Mouse (Mus musculus): ENCODE results near the gene Shpk.

Shpk gene

DNA sequence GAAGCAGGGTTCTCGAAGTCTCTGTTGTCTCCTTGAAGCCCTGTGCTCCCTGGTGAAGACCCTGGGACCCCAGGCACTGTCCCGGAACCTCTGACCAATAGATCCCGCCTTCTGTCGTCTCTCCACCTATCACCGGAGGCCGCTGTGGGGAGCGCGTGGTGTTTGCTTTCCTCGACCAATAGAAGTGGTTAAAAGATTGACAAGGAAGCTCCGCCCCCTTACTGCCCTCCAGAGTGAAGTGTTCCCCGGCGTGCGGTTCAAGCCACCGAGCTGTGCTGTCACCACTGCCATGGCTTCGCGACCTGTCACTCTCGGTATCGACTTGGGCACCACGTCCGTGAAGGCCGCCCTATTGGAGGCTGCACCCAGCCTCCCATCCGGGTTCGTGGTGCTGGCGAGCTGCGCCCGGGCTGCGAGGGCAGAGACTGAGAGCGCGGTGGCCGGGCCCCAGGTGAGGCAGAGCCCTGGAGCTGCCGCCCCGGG is at the start of gene Shpk:
TSS of gene Shpk (plus strand) at position 231 of the 483 bp plus-strand sequence.
- in situ Hi-C loops (cut with MboI; ENCODE audit: low sequenced_read_pairs), result no loop called here

- in situ Hi-C loops (cut with MboI; ENCODE audit: low sequenced_read_pairs), result no loop called here
Observed at GRCm38 (mm10) chr11:73155071-73155470, 44.2 kb upstream of the Shpk start.

- in situ Hi-C loops (cut with MboI; ENCODE audit: low sequenced_read_pairs), result no loop called here
Observed at GRCm38 (mm10) chr11:73159957-73160810, 39.1 kb upstream of the Shpk start, which contains the start of gene P2rx5. Gene P2rx5 (plus strand): TSS chr11:73160421.

GRCm38 (mm10) chr11:73160811-73161200 is 38.5 kb upstream of the Shpk start:
- in situ Hi-C loops (cut with MboI; ENCODE audit: low sequenced_read_pairs), result no loop called here

GRCm38 (mm10) chr11:73161616-73162015 is 37.6 kb upstream of the Shpk start:
- in situ Hi-C loops (cut with MboI; ENCODE audit: low sequenced_read_pairs), result no loop called here

DNA sequence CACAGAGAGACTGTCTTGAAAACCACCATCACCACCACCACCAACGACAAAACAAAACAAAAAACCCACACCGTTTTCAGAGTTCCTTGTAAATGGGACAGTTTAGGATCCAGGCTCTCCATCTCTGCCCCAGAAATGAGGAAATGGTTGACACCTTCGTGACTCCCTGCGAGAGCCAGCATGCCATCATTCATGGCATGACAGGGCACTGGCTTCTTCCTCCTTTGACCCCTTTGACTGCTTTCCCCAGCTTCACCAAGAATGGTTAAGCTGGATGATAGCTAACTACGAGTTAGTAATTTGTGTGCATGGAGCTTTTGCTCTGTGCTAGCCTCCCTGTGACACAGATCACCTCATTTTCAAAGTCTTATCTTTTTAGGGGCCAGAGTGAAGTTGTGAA is 37.0 kb upstream of the Shpk start:
- in situ Hi-C loops (cut with MboI; ENCODE audit: low sequenced_read_pairs), result no loop called here

- in situ Hi-C loops (cut with MboI; ENCODE audit: low sequenced_read_pairs), result no loop called here
Observed at GRCm38 (mm10) chr11:73168071-73168470, 31.2 kb upstream of the Shpk start.

- in situ Hi-C loops (cut with MboI; ENCODE audit: low sequenced_read_pairs), result no loop called here
Observed at GRCm38 (mm10) chr11:73168576-73168975, 30.7 kb upstream of the Shpk start.

- in situ Hi-C loops (cut with MboI; ENCODE audit: low sequenced_read_pairs), result no loop called here
Observed at GRCm38 (mm10) chr11:73169231-73169630, 30.0 kb upstream of the Shpk start.

DNA sequence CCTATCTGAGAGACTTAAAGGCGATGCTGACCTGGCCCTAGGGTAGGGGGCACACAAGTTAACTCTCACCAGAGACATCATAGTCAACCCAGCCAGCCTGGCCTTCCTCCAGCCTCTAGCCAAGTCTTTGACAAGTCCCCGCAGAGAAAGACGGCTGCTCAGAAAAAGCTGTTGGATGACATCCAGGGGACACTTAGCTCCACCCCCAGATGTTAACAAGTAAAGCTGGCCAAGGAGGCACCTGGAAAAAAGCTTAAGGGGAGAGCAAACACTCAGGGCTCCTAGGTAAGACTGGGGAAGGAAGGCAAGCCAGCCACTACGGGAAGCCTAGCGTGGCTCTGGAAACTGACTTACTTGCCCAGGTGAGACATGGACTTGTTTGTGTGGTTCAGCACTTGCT is 27.1 kb upstream of the Shpk start:
- in situ Hi-C loops (cut with MboI; ENCODE audit: low sequenced_read_pairs), result no loop called here

DNA sequence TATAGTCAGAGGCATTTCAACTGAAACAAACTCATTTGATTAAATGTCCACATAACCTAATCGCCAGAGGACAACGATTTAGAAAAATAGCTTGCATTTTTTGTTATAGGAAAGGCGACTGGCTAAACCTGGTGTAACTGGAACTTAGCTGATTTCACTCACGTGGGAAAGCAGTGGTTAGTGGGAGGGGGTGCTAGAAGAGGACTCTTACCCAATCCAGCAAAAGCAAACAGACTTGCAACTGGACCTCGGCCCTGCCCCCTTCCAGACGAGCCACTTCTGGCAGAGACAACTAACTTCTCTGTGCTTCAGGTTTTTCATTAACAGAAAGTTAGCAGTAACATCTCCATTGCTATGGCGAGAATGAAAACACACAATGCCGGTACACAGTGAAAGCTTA is 23.6 kb upstream of the Shpk start:
- in situ Hi-C loops (cut with MboI; ENCODE audit: low sequenced_read_pairs), result no loop called here

GRCm38 (mm10) chr11:73176186-73176585 is 23.1 kb upstream of the Shpk start:
- in situ Hi-C loops (cut with MboI; ENCODE audit: low sequenced_read_pairs), result no loop called here

GRCm38 (mm10) chr11:73176608-73177508 is 22.4 kb upstream of the Shpk start, which contains the start of the genes Emc6 and Tax1bp3:
Gene Emc6 (minus strand): TSS chr11:73177037.
Gene Tax1bp3 (plus strand): TSS chr11:73177083.
- in situ Hi-C loops (cut with MboI; ENCODE audit: low sequenced_read_pairs), result no loop called here

GRCm38 (mm10) chr11:73177509-73177875 is 21.8 kb upstream of the Shpk start:
- in situ Hi-C loops (cut with MboI; ENCODE audit: low sequenced_read_pairs), result no loop called here

GRCm38 (mm10) chr11:73177895-73178294 is 21.4 kb upstream of the Shpk start:
- in situ Hi-C loops (cut with MboI; ENCODE audit: low sequenced_read_pairs), result no loop called here

- in situ Hi-C loops (cut with MboI; ENCODE audit: low sequenced_read_pairs), result no loop called here
Observed at GRCm38 (mm10) chr11:73185872-73186615, 13.2 kb upstream of the Shpk start.

GRCm38 (mm10) chr11:73187231-73187630 is 12.0 kb upstream of the Shpk start:
- in situ Hi-C loops (cut with MboI; ENCODE audit: low sequenced_read_pairs), result no loop called here

- in situ Hi-C loops (cut with MboI; ENCODE audit: low sequenced_read_pairs), result no loop called here
Observed at GRCm38 (mm10) chr11:73193047-73193446, 6.2 kb upstream of the Shpk start.

- in situ Hi-C loops (cut with MboI; ENCODE audit: low sequenced_read_pairs), result no loop called here
Observed at GRCm38 (mm10) chr11:73194444-73194843, 4.8 kb upstream of the Shpk start.

- in situ Hi-C loops (cut with MboI; ENCODE audit: low sequenced_read_pairs), result no loop called here
Observed at GRCm38 (mm10) chr11:73198190-73198589, 1.1 kb upstream of the Shpk start.

Data from CH12F3 (cell line).